Mouse (Mus musculus): ENCODE measurements around the gene Cd247. TPM values are rescaled to one million over a fixed set of nuclear protein-coding genes. Genes with fewer than 3 reads are reported as not detected.

Gene Cd247
- polyA plus RNA-seq, 1 experiment: not detected

- Histone ChIP-seq H3K4me2 (ENCODE audit: low read depth) (no peak overlapping the region), H3K36me3 (ENCODE audit: control insufficient read depth, insufficient read depth) (peaks cover 9% of the 10 kb centered on the region), H3K79me2 (ENCODE audit: control insufficient read depth, insufficient read depth) (no peaks in the 10 kb centered on the region), H3K27me3 (ENCODE audit: control insufficient read depth, insufficient read depth, insufficient read length) (no peaks in the 10 kb centered on the region), H3K4me3 (no peak overlapping the region), H3ac (ENCODE audit: control insufficient read depth, insufficient read length) (no peak overlapping the region)
- TF ChIP-seq CEBPB (IDR thresholded peaks at IDR 0.05; ENCODE audit: insufficient read depth, poor library complexity, severe bottlenecking) (no peak), SRF (IDR thresholded peaks at IDR 0.05; ENCODE audit: control insufficient read depth, insufficient read length, low read depth) (no peak), E2F4 (IDR thresholded peaks at IDR 0.05; ENCODE audit: insufficient read depth) (no peak), MYOG (IDR thresholded peaks at IDR 0.05; ENCODE audit: control insufficient read depth in 1 of 3, insufficient read depth in 1 of 3, insufficient read length in 2 of 3, low read depth in 2 of 3) (no peak), MAX (IDR thresholded peaks at IDR 0.05; ENCODE audit: low read depth) (no peak), USF1 (IDR thresholded peaks at IDR 0.05; ENCODE audit: low read depth) (no peak), MYOD1 (IDR thresholded peaks at IDR 0.05; ENCODE audit: control insufficient read depth in 1 of 3, insufficient read length in 2 of 3, low read depth in 2 of 3) (no peak), TCF3 (IDR thresholded peaks at IDR 0.05; ENCODE audit: insufficient read length, low read depth) (no peak), TCF12 (IDR thresholded peaks at IDR 0.05; ENCODE audit: insufficient read depth, poor library complexity, severe bottlenecking) (no peak), POLR2AphosphoS2 (IDR thresholded peaks at IDR 0.05; ENCODE audit: insufficient read length, low read depth) (no peak), REST (IDR thresholded peaks at IDR 0.05; ENCODE audit: insufficient read depth, insufficient read length) (no peak), POLR2A (IDR thresholded peaks at IDR 0.05; ENCODE audit: insufficient read length, low read depth) (no peak)
These were observed 22.7 kb upstream of the Cd247 start for GRCm38 (mm10) chr1:165765651-165766294.

DNA sequence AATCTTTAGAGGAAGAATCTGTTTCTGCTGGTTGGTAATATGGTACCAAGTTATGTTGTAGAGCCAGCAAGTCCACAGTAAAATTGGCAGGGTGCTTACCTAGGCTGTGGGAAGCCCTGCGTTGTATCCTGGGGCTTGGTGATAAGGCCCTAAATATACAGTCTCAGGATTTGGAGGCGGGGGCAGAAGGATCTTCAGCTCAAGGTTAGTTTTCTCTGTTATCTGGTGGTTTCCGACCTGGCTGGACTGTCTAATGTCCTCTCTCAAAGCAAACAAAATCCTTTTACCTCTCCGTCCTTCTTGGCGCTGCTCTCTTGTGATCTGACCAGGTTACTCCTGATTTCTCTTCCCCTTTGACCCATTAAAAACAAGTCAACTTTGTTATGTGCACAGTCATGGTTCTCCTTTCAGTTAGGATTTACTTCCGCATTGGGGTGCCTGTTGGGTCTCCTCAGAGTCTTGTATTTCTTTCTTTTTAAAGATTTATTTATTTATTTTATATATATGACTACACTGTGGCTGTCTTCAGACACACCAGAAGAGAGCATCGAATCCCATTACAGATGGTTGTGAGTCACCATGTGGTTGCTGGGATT is 22.1 kb upstream of the Cd247 start:
- H3ac ChIP-seq (ENCODE audit: control insufficient read depth, insufficient read length): no peak overlapping the region
- H3K27me3 ChIP-seq (ENCODE audit: control insufficient read depth, insufficient read depth, insufficient read length): no peaks in the 10 kb centered on the region
- no peak for TF ChIP-seq MAX (IDR thresholded peaks at IDR 0.05; ENCODE audit: low read depth)
- no peak for TF ChIP-seq REST (IDR thresholded peaks at IDR 0.05; ENCODE audit: insufficient read depth, insufficient read length)
- no peak for TF ChIP-seq TCF3 (IDR thresholded peaks at IDR 0.05; ENCODE audit: insufficient read length, low read depth)
- TF ChIP-seq POLR2A (IDR thresholded peaks at IDR 0.05; ENCODE audit: insufficient read length, low read depth): no peak
- TF ChIP-seq MYOD1 (IDR thresholded peaks at IDR 0.05; ENCODE audit: control insufficient read depth in 1 of 3, insufficient read length in 2 of 3, low read depth in 2 of 3): no peak
- no peak for TF ChIP-seq TCF12 (IDR thresholded peaks at IDR 0.05; ENCODE audit: insufficient read depth, poor library complexity, severe bottlenecking)
- no peak for TF ChIP-seq SRF (IDR thresholded peaks at IDR 0.05; ENCODE audit: control insufficient read depth, insufficient read length, low read depth)
- no peak for TF ChIP-seq USF1 (IDR thresholded peaks at IDR 0.05; ENCODE audit: low read depth)
- TF ChIP-seq CEBPB (IDR thresholded peaks at IDR 0.05; ENCODE audit: insufficient read depth, poor library complexity, severe bottlenecking): no peak
- TF ChIP-seq E2F4 (IDR thresholded peaks at IDR 0.05; ENCODE audit: insufficient read depth): no peak
- TF ChIP-seq POLR2AphosphoS2 (IDR thresholded peaks at IDR 0.05; ENCODE audit: insufficient read length, low read depth): no peak
- TF ChIP-seq MYOG (IDR thresholded peaks at IDR 0.05; ENCODE audit: control insufficient read depth in 1 of 3, insufficient read depth in 1 of 3, insufficient read length in 2 of 3, low read depth in 2 of 3): no peak
- H3K79me2 ChIP-seq (ENCODE audit: control insufficient read depth, insufficient read depth): no peaks in the 10 kb centered on the region
- no peak overlapping the region for H3K4me3 ChIP-seq
- H3K36me3 ChIP-seq (ENCODE audit: control insufficient read depth, insufficient read depth): peaks cover 11% of the 10 kb centered on the region
- no peak overlapping the region for H3K4me2 ChIP-seq (ENCODE audit: low read depth)

DNA sequence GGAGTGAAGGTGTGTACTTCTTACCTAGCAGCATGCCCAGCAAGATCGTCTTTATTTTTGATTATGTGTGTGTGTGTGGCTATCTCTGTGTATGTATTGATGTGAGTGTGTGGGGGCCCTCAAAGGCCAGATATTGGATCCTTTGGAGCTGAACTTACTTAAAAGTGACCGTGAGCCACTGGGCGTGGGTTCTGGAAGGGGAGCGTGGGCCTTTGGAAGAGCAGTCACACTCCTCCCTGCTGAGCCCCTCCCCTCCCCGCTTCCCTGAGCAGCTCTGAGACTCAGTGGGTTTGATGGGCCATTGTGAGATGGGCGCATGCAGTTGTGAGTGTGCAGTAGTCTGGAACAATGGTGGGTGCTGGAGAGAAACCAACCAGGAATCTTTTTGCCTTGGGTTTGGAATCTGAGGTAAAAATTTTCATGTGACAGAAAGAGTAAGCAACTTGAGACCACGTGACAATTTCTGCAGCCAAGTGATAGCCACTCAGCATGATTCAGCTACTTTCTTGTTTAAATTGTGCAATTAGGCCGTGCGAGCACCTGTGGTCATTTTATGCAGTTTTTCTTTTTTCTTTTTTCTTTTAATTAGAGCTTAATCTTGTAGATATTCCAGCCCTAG is 19.5 kb upstream of the Cd247 start:
- H3K79me2 ChIP-seq (ENCODE audit: control insufficient read depth, insufficient read depth): no peaks in the 10 kb centered on the region
- no peaks in the 10 kb centered on the region for H3K27me3 ChIP-seq (ENCODE audit: control insufficient read depth, insufficient read depth, insufficient read length)
- H3ac ChIP-seq (ENCODE audit: control insufficient read depth, insufficient read length): no peak overlapping the region
- no peak overlapping the region for H3K4me3 ChIP-seq
- H3K36me3 ChIP-seq (ENCODE audit: control insufficient read depth, insufficient read depth): peaks cover 11% of the 10 kb centered on the region
- peak overlapping the region; percentile 22 for H3K4me2 ChIP-seq (ENCODE audit: low read depth)
- TF ChIP-seq MYOG (IDR thresholded peaks at IDR 0.05; ENCODE audit: control insufficient read depth in 1 of 3, insufficient read depth in 1 of 3, insufficient read length in 2 of 3, low read depth in 2 of 3): no peak
- TF ChIP-seq USF1 (IDR thresholded peaks at IDR 0.05; ENCODE audit: low read depth): peak; percentile 78
- TF ChIP-seq CEBPB (IDR thresholded peaks at IDR 0.05; ENCODE audit: insufficient read depth, poor library complexity, severe bottlenecking): peak; percentile 77

- Histone ChIP-seq H3K4me3 (no peak overlapping the region), H3ac (ENCODE audit: control insufficient read depth, insufficient read length) (no peak overlapping the region), H3K4me2 (ENCODE audit: low read depth) (no peak overlapping the region), H3K79me2 (ENCODE audit: control insufficient read depth, insufficient read depth) (no peaks in the 10 kb centered on the region), H3K36me3 (ENCODE audit: control insufficient read depth, insufficient read depth) (peaks cover 11% of the 10 kb centered on the region), H3K27me3 (ENCODE audit: control insufficient read depth, insufficient read depth, insufficient read length) (no peaks in the 10 kb centered on the region)
- TF ChIP-seq USF1 (IDR thresholded peaks at IDR 0.05; ENCODE audit: low read depth): no peak
- TF ChIP-seq MYOD1 (IDR thresholded peaks at IDR 0.05; ENCODE audit: control insufficient read depth in 1 of 3, insufficient read length in 2 of 3, low read depth in 2 of 3): no peak
- TF ChIP-seq TCF12 (IDR thresholded peaks at IDR 0.05; ENCODE audit: insufficient read depth, poor library complexity, severe bottlenecking): no peak
- no peak for TF ChIP-seq MAX (IDR thresholded peaks at IDR 0.05; ENCODE audit: low read depth)
- no peak for TF ChIP-seq MYOG (IDR thresholded peaks at IDR 0.05; ENCODE audit: control insufficient read depth in 1 of 3, insufficient read depth in 1 of 3, insufficient read length in 2 of 3, low read depth in 2 of 3)
- TF ChIP-seq POLR2A (IDR thresholded peaks at IDR 0.05; ENCODE audit: insufficient read length, low read depth): no peak
- TF ChIP-seq CEBPB (IDR thresholded peaks at IDR 0.05; ENCODE audit: insufficient read depth, poor library complexity, severe bottlenecking): no peak
- TF ChIP-seq SRF (IDR thresholded peaks at IDR 0.05; ENCODE audit: control insufficient read depth, insufficient read length, low read depth): no peak
- TF ChIP-seq E2F4 (IDR thresholded peaks at IDR 0.05; ENCODE audit: insufficient read depth): no peak
- no peak for TF ChIP-seq TCF3 (IDR thresholded peaks at IDR 0.05; ENCODE audit: insufficient read length, low read depth)
- no peak for TF ChIP-seq REST (IDR thresholded peaks at IDR 0.05; ENCODE audit: insufficient read depth, insufficient read length)
- no peak for TF ChIP-seq POLR2AphosphoS2 (IDR thresholded peaks at IDR 0.05; ENCODE audit: insufficient read length, low read depth)
These were observed 18.2 kb upstream of the Cd247 start for GRCm38 (mm10) chr1:165770181-165770759.
